In genomic region chr1:82199918-82200317, GRCm38 (mm10) we compare ENCODE assay signal across 9 mouse cellular contexts. TPM values are rescaled to one million over a fixed set of nuclear protein-coding genes. Genes with fewer than 3 reads are reported as not detected.
A peak's percentile ranks its signal among the peaks of the same experiment; 100 is the strongest.
DNase-seq lines count a peak whose midpoint lies in the region; ATAC-seq lines count a peak whose summit lies in the region.
"Had no signal": no experiment of that assay in that cellular context is flagged by ENCODE, and none has a peak within 500 bp of the region (broad histone marks: within the 10 kb centered on the region; RNA-seq: fewer than 3 reads in every experiment).

No protein-coding gene starts in this region.

- H3K4me1 ChIP-seq in kidney, embryonic 14.5 days (ENCODE audit: control insufficient read depth, insufficient read depth, low read length), result no peaks in the 10 kb centered on the region; the same call in 1 of the 2 replicates
- H3K4me1 ChIP-seq in heart, embryonic 14.5 days (ENCODE audit: control insufficient read depth in 2 of 2, insufficient read depth in 2 of 2, low read length in 2 of 2), result peaks cover 12 to 30% of the 10 kb centered on the region in 2 experiments
- H3K4me1 ChIP-seq: hindbrain, embryonic 12.5 days had no signal

- H3K9ac ChIP-seq in kidney, embryonic 14.5 days (ENCODE audit: low read depth, low read length), result no peak overlapping the region
- peak overlapping the region; percentile 57 for H3K9ac ChIP-seq in heart, embryonic 14.5 days (ENCODE audit: low read length)
- H3K9ac ChIP-seq: hindbrain, embryonic 12.5 days had no signal

- peak; percentile 62; the same call in 1 of the 2 replicates for ATAC-seq in kidney, embryonic 14.5 days (ENCODE audit: low FRiP score, low TSS enrichment)
- peak; percentile 79 for ATAC-seq in heart, embryonic 14.5 days (ENCODE audit: insufficient number of reproducible peaks, insufficient read depth, low FRiP score, low read depth)

- H3K36me3 ChIP-seq in kidney, embryonic 14.5 days (ENCODE audit: control insufficient read depth, insufficient read depth, low read length), result no peaks in the 10 kb centered on the region
- no peaks in the 10 kb centered on the region for H3K36me3 ChIP-seq in heart, embryonic 14.5 days (ENCODE audit: control insufficient read depth, insufficient read depth, low read length)
- H3K36me3 ChIP-seq: hindbrain, embryonic 12.5 days had no signal

- H3K4me2 ChIP-seq in kidney, embryonic 14.5 days (replicated peaks; ENCODE audit: low read depth, low read length), result no peak overlapping the region; the same call in 1 of the 2 replicates
- peak overlapping the region; percentile 49 for H3K4me2 ChIP-seq in heart, embryonic 14.5 days (ENCODE audit: low read length)
- H3K4me2 ChIP-seq: hindbrain, embryonic 12.5 days had no signal

- 0 out of 2 replicates have a peak overlapping the region, but pooled peaks have one; percentile 20 for H3K27ac ChIP-seq in kidney, embryonic 14.5 days (ENCODE audit: low read depth, low read length)
- peak overlapping the region; percentile 93 to 95 for H3K27ac ChIP-seq in heart, embryonic 14.5 days (replicated peaks in 1 of 2; ENCODE audit: control insufficient read depth in 1 of 2, insufficient read depth in 1 of 2, low read depth in 2 of 2, low read length in 2 of 2)
- H3K27ac ChIP-seq: hindbrain, embryonic 12.5 days had no signal

- no peaks in the 10 kb centered on the region for H3K9me3 ChIP-seq in kidney, embryonic 14.5 days (ENCODE audit: control insufficient read depth, low read length)
- H3K9me3 ChIP-seq in heart, embryonic 14.5 days (ENCODE audit: control insufficient read depth, low read length), result no peaks in the 10 kb centered on the region
- H3K9me3 ChIP-seq: hindbrain, embryonic 12.5 days had no signal

- no peaks in the 10 kb centered on the region for H3K27me3 ChIP-seq in kidney, embryonic 14.5 days (ENCODE audit: control insufficient read depth, insufficient read depth, low read length)
- H3K27me3 ChIP-seq in heart, embryonic 14.5 days (ENCODE audit: control insufficient read depth, insufficient read depth, low read length), result no peaks in the 10 kb centered on the region
- H3K27me3 ChIP-seq: hindbrain, embryonic 12.5 days; megakaryocyte, embryonic 14.5 days had no signal

- no peak overlapping the region for H3K4me3 ChIP-seq in kidney, embryonic 14.5 days (ENCODE audit: low read length)
- no peak overlapping the region for H3K4me3 ChIP-seq in heart, embryonic 14.5 days (ENCODE audit: control insufficient read depth in 1 of 2, insufficient read depth in 1 of 2, low read depth in 1 of 2, low read length in 2 of 2)
- H3K4me3 ChIP-seq: hindbrain, embryonic 12.5 days; megakaryocyte, embryonic 14.5 days had no signal

- WGBS in kidney, embryonic 14.5 days, result 36% methylated on average over 1 of the region's 1 CpGs
- WGBS in heart, embryonic 14.5 days, result 3% methylated on average over 1 of the region's 1 CpGs

- DNase-seq in kidney, postnatal 36 days, result no peak
- peak; percentile 19 for DNase-seq in 3134 (ENCODE audit: extremely low read depth, insufficient read length, low spot score)
- peak; percentile 52 for DNase-seq in 3T3-L1 (ENCODE audit: low read depth, low spot score)
- DNase-seq in adrenal gland, postnatal 4 days (ENCODE audit: low spot score in 2 of 2), result no peak
- no peak for DNase-seq in cerebellum, adult 11-12 months

RNA-seq across cellular contexts. Expression of gene Gm9747, which starts 33.0 kb away (rescaled TPM):
- 7.7 and 12.5 TPM in 2 replicates for polyA plus RNA-seq in kidney, embryonic 14.5 days (2014; fragmentation: Nextera tagmentation; extraction: Ambion mirVana)
- 38.8 and 40.1 TPM in 2 replicates for polyA plus RNA-seq in heart, embryonic 14.5 days (2014; fragmentation: Nextera tagmentation; extraction: Ambion mirVana)
- not detected for total RNA-seq in adrenal gland, postnatal 4 days (2021)

Comparison
In these comparisons a context has a peak if more than half of its experiments do, and no peak if none do; other contexts are left out.
1. DNase-seq: peak in 3134 (single experiment) and 3T3-L1 (single experiment); none in kidney, postnatal 36 days (0 of 2), adrenal gland, postnatal 4 days (0 of 2) and cerebellum, adult 11-12 months (single experiment).